Mouse (Mus musculus) testis, adult 2 months (tissue): ENCODE measurements at regions not wholly inside any gene's neighbourhood (a gene's known extent, or its start where the extent isn't known, plus 50 kb on each side); places are given as distances from the start of the nearest gene placed in this dataset.

Experiments
- CTCF ChIP-seq: fragments of 200-500 bp; IDR thresholded peaks from 2 replicates; pipeline ENCODE4 v1.5.1; 2012; ENCODE audit warnings: low read depth, mild to moderate bottlenecking, inconsistent platforms, low read length, moderate library complexity; ENCODE audit not compliant: control insufficient read depth, insufficient read depth, insufficient replicate concordance
- POLR2A ChIP-seq: fragments of 200-500 bp; IDR thresholded peaks from 2 replicates; pipeline ENCODE4 v1.6.1; 2012; ENCODE audit warnings: low read depth, mild to moderate bottlenecking, inconsistent platforms, low read length, moderate library complexity; ENCODE audit not compliant: control insufficient read depth

GRCm38 (mm10) chr17:43190853-43191485 is 79.2 kb upstream of the Adgrf1 start:
- TF ChIP-seq POLR2A (no peak), CTCF (no peak)
